In genomic region chr13:98926213-98926957, GRCm38 (mm10) we compare ENCODE assay signal across 8 mouse cellular contexts. TPM values are rescaled to one million over a fixed set of nuclear protein-coding genes. Genes with fewer than 3 reads are reported as not detected.
A peak's percentile ranks its signal among the peaks of the same experiment; 100 is the strongest.
DNase-seq lines count a peak whose midpoint lies in the region; ATAC-seq and TF ChIP-seq lines count a peak whose summit lies in the region.

Gene Tnpo1, minus strand, starts transcription at chr13:98926384.

- WGBS in forebrain, embryonic 15.5 days: under 1% methylated on average over 74 of the region's 75 CpGs
- WGBS in lung, embryonic 14.5 days: 1% methylated on average over 66 of the region's 75 CpGs
- WGBS in olfactory bulb, adult 2 months: under 1% methylated on average over 68 of the region's 75 CpGs
- WGBS in thymus, adult 2 months: 1% methylated on average over 75 of the region's 75 CpGs

- H3K27ac ChIP-seq in forebrain, embryonic 15.5 days (replicated peaks): peak within 1 kb of the TSS; percentile 99
- H3K27ac ChIP-seq in layer of hippocampus, adult 2 months: peak within 1 kb of the TSS; percentile 99
- peak within 1 kb of the TSS; percentile 98 for H3K27ac ChIP-seq in lung, embryonic 14.5 days (ENCODE audit: low read depth)
- peak within 1 kb of the TSS; percentile 90 for H3K27ac ChIP-seq in olfactory bulb, adult 2 months (ENCODE audit: insufficient read depth, low read depth, low read length)
- peak within 1 kb of the TSS; percentile 73 for H3K27ac ChIP-seq in thymus, adult 2 months (ENCODE audit: control insufficient read depth, insufficient read depth, low read length)

- no peaks in the 10 kb centered on the region for H3K9me3 ChIP-seq in forebrain, embryonic 15.5 days
- H3K9me3 ChIP-seq in lung, embryonic 14.5 days (ENCODE audit: low read depth, low read length): no peaks in the 10 kb centered on the region

- H3K4me3 ChIP-seq in forebrain, embryonic 15.5 days: peak within 1 kb of the TSS; percentile 90
- H3K4me3 ChIP-seq in layer of hippocampus, adult 2 months: peak within 1 kb of the TSS; percentile 72
- peak within 1 kb of the TSS; percentile 100 for H3K4me3 ChIP-seq in lung, embryonic 14.5 days (ENCODE audit: low read depth, low read length)
- peak within 1 kb of the TSS; percentile 94 for H3K4me3 ChIP-seq in olfactory bulb, adult 2 months (ENCODE audit: insufficient read depth, low read depth, low read length)
- H3K4me3 ChIP-seq in thymus, adult 2 months (ENCODE audit: control insufficient read depth, insufficient read depth, low read length): peak within 1 kb of the TSS; percentile 98

- DNase-seq in ES-CJ7 (ENCODE audit: low read depth, low spot score): peak; percentile 78
- DNase-seq in cerebellum, adult 11 months: peak; percentile 87
- peak; percentile 90 for DNase-seq in heart, postnatal 25 days (ENCODE audit: low spot score)
- DNase-seq in layer of hippocampus, adult 2 months (ENCODE audit: low spot score in 2 of 2): peak; percentile 91 to 94
- DNase-seq in lung, embryonic 14.5 days: peak; percentile 97
- DNase-seq in thymus, adult 2 months: peak; percentile 82

- intact Hi-C loops in heart, postnatal 25 days (cut with DNase I): loop anchor here (5.0 to 10.0 kb wide), 4 partner anchors 41 to 166 kb away; no protein-coding TSS in a partner anchor

- H3K9ac ChIP-seq in forebrain, embryonic 15.5 days (replicated peaks): peak within 1 kb of the TSS; percentile 100
- H3K9ac ChIP-seq in lung, embryonic 14.5 days: peak within 1 kb of the TSS; percentile 100

- ATAC-seq in forebrain, embryonic 15.5 days (replicated peaks): peak; percentile 96
- peak; percentile 93 for ATAC-seq in lung, embryonic 14.5 days (ENCODE audit: insufficient read depth)

- H3K36me3 ChIP-seq in forebrain, embryonic 15.5 days: no peaks in the 10 kb centered on the region; the same call in 1 of the 2 replicates
- H3K36me3 ChIP-seq in lung, embryonic 14.5 days (ENCODE audit: insufficient read depth): peaks cover 15% of the 10 kb centered on the region
- H3K36me3 ChIP-seq in thymus, adult 2 months (ENCODE audit: control insufficient read depth, insufficient read depth, low read length): no peaks in the 10 kb centered on the region

- peak within 1 kb of the TSS; percentile 70 for H3K4me2 ChIP-seq in forebrain, embryonic 15.5 days (replicated peaks)
- H3K4me2 ChIP-seq in lung, embryonic 14.5 days: peak within 1 kb of the TSS; percentile 74

- H3K4me1 ChIP-seq in forebrain, embryonic 15.5 days: peaks cover 26% of the 10 kb centered on the region
- H3K4me1 ChIP-seq in lung, embryonic 14.5 days (ENCODE audit: insufficient read depth): peaks cover 2% of the 10 kb centered on the region; the same call in 1 of the 2 replicates
- peaks cover 3% of the 10 kb centered on the region for H3K4me1 ChIP-seq in olfactory bulb, adult 2 months (ENCODE audit: control insufficient read depth, insufficient read depth, low read length)
- no peaks in the 10 kb centered on the region; the same call in 1 of the 2 replicates for H3K4me1 ChIP-seq in thymus, adult 2 months (replicated peaks; ENCODE audit: control insufficient read depth, insufficient read depth, low read length)

- peak; percentile 85 for TF ChIP-seq POLR2A in olfactory bulb, adult 2 months (IDR thresholded peaks at IDR 0.05; ENCODE audit: insufficient read depth, low read depth, low read length)
- TF ChIP-seq POLR2A in thymus, adult 2 months (IDR thresholded peaks at IDR 0.05; ENCODE audit: control insufficient read depth, extremely low read depth, insufficient read depth, low read length, poor library complexity): peak; percentile 63; the same call in 1 of the 2 replicates

- TF ChIP-seq CTCF in layer of hippocampus, adult 2 months (conservative IDR thresholded peaks at IDR 0.05): no peak
- no peak for TF ChIP-seq CTCF in lung, embryonic 14.5 days (IDR thresholded peaks at IDR 0.05; ENCODE audit: low read depth)
- no peak for TF ChIP-seq CTCF in olfactory bulb, adult 2 months (IDR thresholded peaks at IDR 0.05; ENCODE audit: insufficient read depth, low read depth, low read length)
- TF ChIP-seq CTCF in thymus, adult 2 months (IDR thresholded peaks at IDR 0.05; ENCODE audit: borderline replicate concordance, control insufficient read depth, extremely low read depth, insufficient read depth, low read length, poor library complexity): no peak

- no peaks in the 10 kb centered on the region for H3K27me3 ChIP-seq in forebrain, embryonic 15.5 days
- no peaks in the 10 kb centered on the region for H3K27me3 ChIP-seq in lung, embryonic 14.5 days (ENCODE audit: insufficient read depth, low read length)
- no peaks in the 10 kb centered on the region for H3K27me3 ChIP-seq in thymus, adult 2 months (ENCODE audit: control insufficient read depth, insufficient read depth, low read length)

RNA-seq across cellular contexts. Expression of gene Tnpo1, which starts in this region (rescaled TPM):
- 54.6 and 57.0 TPM in 2 replicates for polyA plus RNA-seq in forebrain, embryonic 15.5 days (2015; fragmentation: Nextera tagmentation; extraction: Ambion mirVana)
- total RNA-seq in heart, postnatal 25 days (2021): 10 to 100 TPM; 73.0 to 73.3 TPM
- total RNA-seq in layer of hippocampus, adult 2 months (2021): 10 to 100 TPM; 61.7 to 68.5 TPM
- polyA plus RNA-seq in lung, embryonic 14.5 days (2014; fragmentation: Nextera tagmentation; extraction: Ambion mirVana): 39.3 and 46.5 TPM in 2 replicates
- 108 TPM in 1 of 2 replicates, not detected in the other for polyA plus RNA-seq in olfactory bulb, adult 2 months (2012; ENCODE audit: insufficient read depth, insufficient read length, low replicate concordance, missing spikeins)
- 35.9 and 40.7 TPM in 2 replicates for polyA plus RNA-seq in thymus, adult 2 months (2012; rRNA removed)

Comparison
In these comparisons a context has a peak if more than half of its experiments do, and no peak if none do; other contexts are left out.
1. Peak in every context shown above with its lines: DNase-seq, ATAC-seq, H3K4me3 ChIP-seq and H3K27ac ChIP-seq.